Mouse (Mus musculus): ENCODE data around the gene Vps45.

- TF ChIP-seq UBTF (IDR thresholded peaks at IDR 0.05; ENCODE audit: borderline replicate concordance, insufficient read depth, low read depth, low read length) = no peak
- no peak for TF ChIP-seq E2F4 (IDR thresholded peaks at IDR 0.05; ENCODE audit: borderline replicate concordance, low read depth, low read length)
- TF ChIP-seq CTCF (IDR thresholded peaks at IDR 0.05 in 2 of 3, conservative IDR thresholded peaks at IDR 0.05 in 1 of 3; ENCODE audit: control insufficient read depth in 1 of 3, insufficient read depth in 1 of 3, low read depth in 2 of 3, low read length in 3 of 3, poor library complexity in 1 of 3, severe bottlenecking in 1 of 3) = no peak
- no peak for TF ChIP-seq POLR2A (IDR thresholded peaks at IDR 0.05; ENCODE audit: control insufficient read depth in 1 of 2, insufficient read depth in 1 of 2, low read depth in 1 of 2, low read length in 2 of 2, poor library complexity in 1 of 2)
- no peak for TF ChIP-seq ZNF384 (IDR thresholded peaks at IDR 0.05; ENCODE audit: low read depth, low read length)
- no peak for TF ChIP-seq KAT2A (conservative IDR thresholded peaks at IDR 0.05; ENCODE audit: low read depth, low read length)
These were observed 20.4 kb upstream of the Vps45 start for GRCm38 (mm10) chr3:96078711-96079110.
